Mouse (Mus musculus): ENCODE results near the gene 4930579G24Rik.

The 4930579G24Rik gene

DNA sequence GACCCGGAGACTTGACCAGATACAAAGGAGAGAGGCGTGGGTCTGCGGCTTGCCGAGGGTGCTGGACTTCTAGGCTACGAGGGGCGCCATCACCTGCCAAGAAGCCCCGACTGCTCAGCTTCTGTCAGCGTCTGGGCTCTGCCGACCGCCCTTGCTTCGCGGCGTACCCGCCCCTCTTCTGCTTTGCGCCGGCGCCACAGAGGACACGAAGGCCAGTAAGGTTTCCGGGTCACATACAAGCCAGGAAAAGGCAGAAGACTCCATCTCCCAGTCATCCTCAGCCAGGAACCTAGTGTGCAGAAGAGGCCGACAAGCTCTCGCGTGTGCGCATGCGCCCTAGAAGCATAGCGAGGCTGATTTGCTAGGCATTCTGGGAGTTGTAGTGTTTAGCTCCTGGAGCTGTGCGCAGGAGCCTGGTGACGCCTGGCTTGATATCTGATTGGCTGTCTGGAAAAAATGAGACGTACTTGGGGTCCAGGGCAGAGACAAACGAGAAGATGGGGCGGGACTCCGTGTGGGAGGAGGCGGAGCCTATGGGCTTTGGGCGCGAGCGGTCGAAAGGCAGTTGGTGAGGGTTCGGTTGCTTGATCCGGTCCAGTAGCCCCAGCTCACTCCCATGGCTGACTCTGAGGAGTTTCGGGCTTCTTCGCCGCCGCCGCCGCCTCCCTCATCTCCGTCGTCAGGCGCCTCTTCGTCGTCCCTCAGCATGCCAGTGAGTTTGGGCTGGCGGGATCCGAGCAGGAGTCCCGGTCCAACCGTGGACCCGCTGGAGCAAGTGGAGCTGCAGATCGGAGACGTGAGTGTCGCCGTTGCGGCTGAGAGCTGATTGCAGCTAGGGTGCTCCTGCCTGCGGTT lies at the start of gene 4930579G24Rik:
Gene 4930579G24Rik, plus strand, starts transcription at position 519 of the 855 bp plus-strand sequence.
- DNase-seq (ENCODE audit: inconsistent ontology term): peak; percentile 99

- DNase-seq (ENCODE audit: inconsistent ontology term): no peak
Observed at GRCm38 (mm10) chr3:79579891-79580575, 48.8 kb upstream of the 4930579G24Rik start.

GRCm38 (mm10) chr3:79586804-79587203 lies 42.1 kb upstream of the 4930579G24Rik start:
- DNase-seq (ENCODE audit: inconsistent ontology term): peak; percentile 75

GRCm38 (mm10) chr3:79589671-79590070 lies 39.2 kb upstream of the 4930579G24Rik start:
- no peak for DNase-seq (ENCODE audit: inconsistent ontology term)

- DNase-seq (ENCODE audit: inconsistent ontology term): peak; percentile 80
Observed at GRCm38 (mm10) chr3:79590863-79591792, 37.8 kb upstream of the 4930579G24Rik start, which contains the start of gene Ppid. Ppid (plus strand) TSS chr3:79591342.

DNA sequence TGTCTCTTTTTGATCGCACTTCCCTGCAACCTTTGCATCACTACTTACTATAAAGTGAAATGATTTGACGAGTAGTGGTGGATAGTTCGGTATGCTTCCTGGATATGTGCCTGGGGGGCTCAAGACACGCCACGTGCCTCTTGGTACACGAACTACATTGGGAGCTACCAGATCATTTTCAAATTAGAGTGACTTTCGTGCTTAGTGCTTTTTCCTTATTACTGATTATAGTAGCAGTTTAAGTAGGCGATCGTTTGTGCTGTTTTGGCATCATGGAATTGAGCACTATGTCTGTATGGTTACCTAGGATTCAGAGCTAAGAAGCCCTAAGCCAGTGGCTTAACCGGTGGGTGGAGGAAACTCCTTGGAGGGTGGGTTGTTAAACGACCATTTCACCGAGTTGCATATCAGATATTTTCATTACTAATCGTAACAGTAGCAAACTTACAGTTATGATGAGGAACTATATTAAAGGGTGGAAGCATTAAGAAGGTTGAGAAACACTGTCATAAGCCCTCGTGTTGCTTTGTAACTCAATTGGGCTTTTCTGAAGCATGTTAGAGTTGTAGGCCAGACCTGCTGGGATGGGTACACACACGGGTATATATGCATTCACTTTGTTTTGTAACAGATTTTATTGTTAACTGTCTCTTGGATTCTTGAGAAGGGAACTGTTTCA lies 36.9 kb upstream of the 4930579G24Rik start:
- DNase-seq (ENCODE audit: inconsistent ontology term): no peak

GRCm38 (mm10) chr3:79595468-79595867 lies 33.4 kb upstream of the 4930579G24Rik start:
- DNase-seq (ENCODE audit: inconsistent ontology term): no peak

- DNase-seq (ENCODE audit: inconsistent ontology term): no peak
Observed at GRCm38 (mm10) chr3:79609886-79610285, 19.0 kb upstream of the 4930579G24Rik start.

DNA sequence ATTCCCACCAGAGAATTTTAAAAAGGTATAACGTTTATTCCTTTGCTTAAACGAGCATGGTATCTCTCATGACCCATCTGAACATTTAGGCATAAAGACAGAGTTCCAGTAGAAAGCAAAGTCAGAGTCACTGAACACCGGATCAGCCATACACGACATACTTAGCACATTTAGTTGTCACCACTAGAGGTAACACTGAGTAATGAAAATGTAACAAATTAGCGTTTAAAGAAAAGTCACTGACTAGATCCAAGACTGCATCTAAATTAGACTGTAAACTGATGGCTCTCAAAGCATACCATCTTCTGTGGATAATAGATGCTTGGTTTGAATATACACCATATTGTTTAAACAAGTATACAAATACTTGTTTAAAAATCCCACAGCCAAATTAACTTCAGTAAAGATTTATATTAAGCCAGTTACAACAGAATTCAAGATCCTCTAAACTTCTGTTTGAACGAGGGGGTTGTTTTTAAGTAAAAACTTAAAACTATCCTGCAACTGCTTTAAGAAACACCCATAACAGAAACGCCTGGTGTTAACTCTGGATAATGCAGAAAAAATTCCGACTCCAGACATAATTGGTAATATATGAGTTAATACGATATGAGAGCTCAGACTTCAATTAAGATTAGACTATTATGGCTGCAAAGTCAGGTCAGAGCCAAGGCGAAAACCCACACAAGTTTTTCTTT lies 1.2 kb upstream of the 4930579G24Rik start:
- DNase-seq (ENCODE audit: inconsistent ontology term): peak; percentile 3

DNA sequence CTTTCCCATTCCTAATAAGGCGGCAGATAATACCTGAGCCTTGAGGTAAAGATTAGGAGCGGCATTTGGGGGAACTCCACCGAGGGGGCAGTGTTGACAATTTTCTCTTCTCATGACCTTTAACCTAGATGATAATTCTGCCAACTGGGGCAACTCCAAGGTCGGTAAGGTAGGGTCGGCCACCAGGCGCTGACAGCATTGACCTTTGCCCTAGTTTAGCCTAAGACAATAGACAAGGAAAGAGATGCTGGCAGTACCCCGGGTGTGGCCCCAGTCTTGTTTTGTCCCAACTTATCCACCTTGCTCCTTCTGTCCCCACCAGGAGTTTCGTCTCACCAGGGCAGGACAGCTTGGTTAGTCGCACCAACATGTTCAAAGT lies 708 bp upstream of the 4930579G24Rik start:
- no peak for DNase-seq (ENCODE audit: inconsistent ontology term)

DNA sequence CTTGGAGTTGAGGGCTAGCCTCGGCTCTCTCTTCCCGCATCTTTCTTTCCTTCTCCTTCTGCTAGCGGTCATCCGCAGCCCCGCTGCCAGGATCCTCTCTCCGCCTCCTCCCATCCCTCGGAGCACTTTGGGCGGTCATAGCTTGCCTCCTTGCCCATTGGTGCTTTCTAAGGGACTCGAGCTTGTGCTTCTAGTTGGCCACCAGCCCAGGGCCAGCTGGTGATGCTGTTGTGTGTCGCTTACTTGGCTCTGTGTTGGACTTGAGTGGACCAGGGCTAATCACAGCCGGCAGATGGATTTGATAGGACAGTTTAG lies 494 bp downstream of the 4930579G24Rik start, which contains the start of gene Etfdh:
Gene Etfdh, minus strand, starts transcription at position 85 of the 315 bp plus-strand sequence.
- peak; percentile 94 for DNase-seq (ENCODE audit: inconsistent ontology term)

DNA sequence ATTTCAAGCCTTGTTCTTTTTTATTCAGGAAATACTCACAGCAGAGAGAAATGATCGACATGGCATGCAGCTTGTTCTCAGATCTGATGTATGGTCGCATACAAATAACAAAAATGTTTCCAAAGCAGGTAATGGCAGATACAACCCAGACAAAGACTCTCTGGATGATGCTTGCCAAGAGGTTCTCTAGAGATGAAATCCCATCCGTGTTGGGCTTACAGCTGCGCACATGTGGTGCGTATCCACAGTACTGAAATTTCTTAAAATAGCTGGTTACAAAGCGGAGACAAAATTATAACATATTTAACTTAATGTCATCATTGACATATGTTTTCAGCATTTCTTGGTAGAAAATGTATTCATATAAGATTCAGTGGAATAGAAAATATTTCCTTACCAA lies 23.2 kb downstream of the 4930579G24Rik start:
- DNase-seq (ENCODE audit: inconsistent ontology term): no peak

- DNase-seq (ENCODE audit: inconsistent ontology term): peak; percentile 36
Observed at GRCm38 (mm10) chr3:79656682-79657081, 27.8 kb downstream of the 4930579G24Rik start.

GRCm38 (mm10) chr3:79664787-79665408 lies 36.0 kb downstream of the 4930579G24Rik start:
- no peak for DNase-seq (ENCODE audit: inconsistent ontology term)

DNA sequence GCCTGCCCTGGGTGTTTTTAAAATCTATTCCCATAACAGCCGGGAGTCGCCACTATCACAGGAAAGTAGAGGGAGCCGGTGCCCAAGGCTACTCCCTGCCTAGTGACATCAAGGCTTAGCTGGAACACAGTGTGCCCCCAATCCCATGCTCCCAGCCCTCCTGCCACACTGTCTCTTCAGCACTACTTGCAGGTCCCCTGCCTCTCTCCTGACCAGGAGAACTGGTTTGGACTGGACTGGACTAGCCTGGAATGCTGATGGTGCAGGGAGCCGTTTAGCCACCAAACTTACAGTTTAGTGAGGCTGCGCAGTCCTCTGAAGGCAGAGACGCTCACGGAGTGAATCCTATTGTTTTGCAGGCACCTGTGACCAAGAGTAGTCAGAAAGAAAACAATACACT lies 41.7 kb downstream of the 4930579G24Rik start:
- DNase-seq (ENCODE audit: inconsistent ontology term): no peak

- DNase-seq (ENCODE audit: inconsistent ontology term): no peak
Observed at GRCm38 (mm10) chr3:79672188-79672587, 43.3 kb downstream of the 4930579G24Rik start.

DNA sequence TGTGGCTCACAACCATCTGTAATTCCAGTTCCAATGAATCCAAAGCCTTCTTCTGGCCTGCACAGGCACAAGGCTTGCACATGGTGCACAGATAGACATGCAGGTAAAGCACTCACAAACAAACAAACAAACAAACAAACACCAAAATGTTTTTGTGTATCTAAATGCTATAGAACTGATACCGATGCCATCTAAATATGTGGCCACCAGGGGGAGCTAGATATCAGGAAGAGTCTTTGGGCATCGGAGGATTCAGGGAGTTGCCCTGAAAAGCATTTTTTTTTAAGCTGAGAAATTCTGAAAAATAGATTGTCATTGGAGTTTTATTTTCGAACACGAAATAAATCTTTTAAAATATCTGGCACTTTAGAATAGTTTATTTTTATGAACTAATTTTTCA lies 44.2 kb downstream of the 4930579G24Rik start:
- DNase-seq (ENCODE audit: inconsistent ontology term): peak; percentile 42

DNA sequence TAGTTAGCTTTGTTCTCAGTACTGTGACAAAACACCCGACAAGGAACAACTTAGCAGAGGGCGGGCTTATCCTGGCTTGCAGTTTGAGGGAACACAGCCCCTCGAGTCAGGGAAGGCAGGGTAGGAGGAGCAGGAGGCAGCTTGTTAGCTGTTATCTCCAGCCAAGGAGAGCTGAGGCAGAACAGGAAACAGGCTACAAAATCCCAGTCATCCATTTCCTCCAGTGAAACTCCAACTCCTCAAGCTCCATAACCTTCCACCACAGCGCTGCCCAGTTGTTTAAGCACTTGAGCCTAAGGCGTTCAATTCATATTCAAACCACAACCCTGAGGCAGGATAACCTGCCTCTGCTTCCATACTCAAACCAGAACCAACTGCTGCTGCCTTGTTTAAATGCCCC lies 45.8 kb downstream of the 4930579G24Rik start:
- no peak for DNase-seq (ENCODE audit: inconsistent ontology term)

- no peak for DNase-seq (ENCODE audit: inconsistent ontology term)
Observed at GRCm38 (mm10) chr3:79676411-79676810, 47.5 kb downstream of the 4930579G24Rik start.

All from Muller cell, postnatal 12 days (primary cell).